Mouse (Mus musculus) midbrain, embryonic 11.5 days (tissue): Measurements from ENCODE around the gene Spn. TPM values are rescaled to one million over a fixed set of nuclear protein-coding genes. Genes with fewer than 3 reads are reported as not detected.

Experiments
- ATAC-seq: fragments of 200-750 bp; cut with Nextera tagmentation; 2 replicates; pipeline ENCODE4 v1.8.0; 2017; ENCODE audit warnings: moderate TSS enrichment, moderate library complexity; ENCODE audit not compliant: low FRiP score
- DNase-seq: peaks from one replicate; pipeline ENCODE4 v3.0.0; 2015; ENCODE audit warnings: low spot score; ENCODE audit errors: missing footprints
- H3K27ac ChIP-seq: fragments of 300-500 bp; sonication (generic); 2 replicates; pipeline ENCODE4 v1.5.1; 2014; ENCODE audit warnings: low read depth, low read length
- H3K27me3 ChIP-seq: fragments of 300-500 bp; sonication (generic); 2 replicates; pipeline ENCODE4 v1.6.1; 2014; ENCODE audit warnings: mild to moderate bottlenecking, low read length, moderate library complexity, mixed read lengths; ENCODE audit not compliant: control insufficient read depth, insufficient read depth
- H3K36me3 ChIP-seq: fragments of 300-500 bp; sonication (generic); 2 replicates; pipeline ENCODE4 v1.6.1; 2014; ENCODE audit warnings: mild to moderate bottlenecking, low read length, moderate library complexity, mixed read lengths; ENCODE audit not compliant: control insufficient read depth, insufficient read depth
- H3K4me1 ChIP-seq: fragments of 300-500 bp; sonication (generic); 2 replicates; pipeline ENCODE4 v1.6.1; 2014; ENCODE audit warnings: low read length; ENCODE audit not compliant: control insufficient read depth, insufficient read depth
- H3K4me2 ChIP-seq: fragments of 300-500 bp; sonication (generic); 2 replicates; pipeline ENCODE4 v1.6.1; 2014; ENCODE audit warnings: mild to moderate bottlenecking, moderate library complexity
- H3K4me3 ChIP-seq: fragments of 300-500 bp; sonication (generic); 2 replicates; pipeline ENCODE4 v1.5.1; 2014; ENCODE audit warnings: low read depth, low read length
- H3K9ac ChIP-seq: fragments of 300-500 bp; sonication (generic); 2 replicates; pipeline ENCODE4 v1.6.1; 2014; ENCODE audit warnings: low read length
- H3K9me3 ChIP-seq: fragments of 300-500 bp; sonication (generic); 2 replicates; pipeline ENCODE4 v1.6.1; 2016; ENCODE audit warnings: low read length; ENCODE audit not compliant: control insufficient read depth
- WGBS: fragments of 180-500 bp; shearing (Covaris S2); extraction: QIAGEN DNeasy Blood & Tissue Kit; methylation state at CpG from one replicate; pipeline ENCODE4 v1.1.7; 2014; 5-methylcytosine and 5-hydroxymethylcytosine counted together
- polyA plus RNA-seq: library from polyadenylated mRNA; unstranded; fragments of >200 nt; fragmentation: Nextera tagmentation; extraction: Ambion mirVana; gene quantifications from 2 replicates; pipeline ENCODE4 v1.2.1, GENCODE M21; 2014

Spn gene
- polyA plus RNA-seq, 1 experiment from 2014 or later = not detected

DNA sequence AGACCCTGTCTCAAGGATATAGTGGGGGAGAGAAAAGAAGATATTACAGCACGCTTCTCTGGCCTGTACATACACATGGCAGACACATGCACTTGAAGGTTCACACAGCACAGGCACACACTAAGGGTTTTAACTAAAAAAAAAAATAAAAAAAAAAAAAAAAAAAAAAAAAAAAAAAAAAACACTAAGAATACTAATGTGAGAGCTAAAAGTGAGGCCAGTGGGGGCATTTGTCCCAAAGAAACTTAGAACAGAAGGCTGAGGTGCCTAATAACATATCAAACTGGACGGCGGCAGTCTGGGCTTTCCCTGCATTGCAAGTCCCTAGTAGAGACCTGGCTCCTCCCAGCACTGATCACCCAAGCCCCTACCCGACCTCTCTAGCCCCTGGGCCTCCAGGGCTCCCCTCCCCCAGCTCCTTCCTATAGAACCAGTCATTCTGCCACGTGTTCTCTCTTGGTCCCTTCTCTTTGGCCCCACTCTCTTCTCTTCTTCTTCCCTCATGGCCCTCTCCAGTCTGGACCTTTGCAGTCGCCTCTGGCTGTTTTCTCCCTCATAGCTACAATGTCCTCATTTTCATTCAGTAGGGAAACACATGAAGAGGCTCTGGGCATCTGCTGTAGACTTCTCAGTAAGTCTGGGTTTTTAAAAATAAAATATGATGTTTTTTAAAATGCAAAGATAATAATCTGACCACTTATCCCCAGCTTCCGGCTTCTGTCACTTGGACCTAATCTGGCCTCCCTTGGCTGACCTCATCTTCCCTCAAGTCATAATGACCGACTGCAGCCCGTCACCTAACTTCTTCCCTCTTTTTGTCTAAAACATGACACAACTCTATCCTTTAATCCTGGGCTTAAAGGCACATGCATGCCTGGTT, 8.0 kb upstream of the Spn start:
- WGBS = 47% methylated on average over 9 of the region's 9 CpGs
- no peak for ATAC-seq

DNA sequence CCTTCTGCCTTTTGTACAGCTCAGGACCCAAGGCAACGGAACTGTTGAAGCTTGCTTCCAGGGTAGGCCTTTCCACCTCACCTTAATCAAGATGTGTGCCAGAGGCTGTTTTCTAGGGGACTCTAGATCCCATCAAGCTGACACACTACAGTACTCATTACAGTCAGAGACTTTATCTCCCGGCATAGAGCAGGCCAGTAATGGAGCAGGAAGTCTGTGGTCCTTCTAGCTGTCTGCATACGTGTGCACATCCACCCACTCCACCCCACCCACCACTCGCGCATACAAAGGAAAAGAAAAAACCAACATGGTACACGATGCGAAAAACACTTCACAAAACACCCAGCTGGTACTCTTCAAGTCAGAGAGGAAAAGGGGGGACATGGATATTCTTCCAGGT, 6.8 kb upstream of the Spn start:
- ATAC-seq = no peak
- H3K27me3 ChIP-seq = no peaks in the 10 kb centered on the region
- DNase-seq = peak; percentile 28
- no peak overlapping the region for H3K27ac ChIP-seq
- H3K4me2 ChIP-seq = no peak overlapping the region
- WGBS = 91% methylated on average over 7 of the region's 7 CpGs
- no peaks in the 10 kb centered on the region for H3K4me1 ChIP-seq
- H3K9ac ChIP-seq = no peak overlapping the region
- no peaks in the 10 kb centered on the region for H3K36me3 ChIP-seq
- H3K9me3 ChIP-seq = no peaks in the 10 kb centered on the region
- H3K4me3 ChIP-seq = no peak overlapping the region

More for the DNA sequence above, 8.0 kb upstream of the Spn start:
- no peak overlapping the region for H3K9ac ChIP-seq
- H3K27ac ChIP-seq = no peak overlapping the region
- no peak overlapping the region for H3K4me2 ChIP-seq
- no peaks in the 10 kb centered on the region for H3K4me1 ChIP-seq
- no peaks in the 10 kb centered on the region for H3K36me3 ChIP-seq
- peak; percentile 79 for DNase-seq
- no peak overlapping the region for H3K4me3 ChIP-seq
- H3K9me3 ChIP-seq = no peaks in the 10 kb centered on the region
- no peaks in the 10 kb centered on the region for H3K27me3 ChIP-seq

DNA sequence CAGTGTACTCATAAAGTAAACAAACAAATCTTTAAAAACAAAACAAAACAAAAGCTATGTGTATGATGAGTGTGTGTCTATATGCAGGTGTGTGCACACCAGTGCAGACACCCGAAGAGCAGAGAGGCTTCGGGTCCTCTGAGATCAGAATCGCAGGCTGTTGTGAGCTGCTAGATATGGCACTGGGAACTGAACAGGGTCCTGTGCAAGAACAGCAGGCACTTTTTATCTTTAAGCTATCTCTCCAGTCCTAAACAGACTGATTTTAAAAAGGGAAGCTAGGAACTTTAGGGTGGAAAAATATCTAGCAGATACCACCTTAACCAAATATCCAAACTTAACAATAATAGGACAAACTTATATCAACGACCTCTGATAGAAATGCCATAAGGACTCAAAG, 5.0 kb upstream of the Spn start:
- Histone ChIP-seq H3K36me3 (no peaks in the 10 kb centered on the region), H3K9ac (no peak overlapping the region), H3K9me3 (no peaks in the 10 kb centered on the region), H3K4me3 (no peak overlapping the region), H3K27me3 (no peaks in the 10 kb centered on the region), H3K4me1 (no peaks in the 10 kb centered on the region), H3K4me2 (no peak overlapping the region), H3K27ac (no peak overlapping the region)
- DNase-seq = no peak
- WGBS = 89% methylated on average over 4 of the region's 4 CpGs
- no peak for ATAC-seq

DNA sequence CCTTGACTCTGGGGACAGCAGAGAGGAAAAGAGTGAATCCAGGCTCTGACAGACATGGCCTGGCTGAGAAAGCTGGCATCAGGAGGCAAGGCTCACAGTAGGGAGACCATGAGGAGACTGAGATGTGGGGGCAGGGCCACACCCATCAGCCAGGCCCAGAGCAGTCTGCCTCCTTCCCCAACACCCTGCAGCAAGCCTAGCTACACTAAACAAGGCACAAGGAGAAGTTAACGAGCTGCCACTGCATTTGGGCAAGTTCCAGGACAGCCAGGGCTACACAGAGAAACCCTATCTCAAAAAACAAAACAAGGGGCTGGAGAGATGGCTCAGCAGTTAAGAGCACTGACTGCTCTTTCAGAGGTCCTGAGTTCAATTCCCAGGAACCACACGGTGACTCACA, 4.6 kb upstream of the Spn start:
- Histone ChIP-seq H3K9ac (no peak overlapping the region), H3K27ac (no peak overlapping the region), H3K9me3 (no peaks in the 10 kb centered on the region), H3K4me1 (no peaks in the 10 kb centered on the region), H3K36me3 (no peaks in the 10 kb centered on the region), H3K27me3 (no peaks in the 10 kb centered on the region), H3K4me3 (no peak overlapping the region), H3K4me2 (no peak overlapping the region)
- DNase-seq (peak; percentile 33), ATAC-seq (no peak)
- WGBS = 67% methylated on average over 2 of the region's 2 CpGs

DNA sequence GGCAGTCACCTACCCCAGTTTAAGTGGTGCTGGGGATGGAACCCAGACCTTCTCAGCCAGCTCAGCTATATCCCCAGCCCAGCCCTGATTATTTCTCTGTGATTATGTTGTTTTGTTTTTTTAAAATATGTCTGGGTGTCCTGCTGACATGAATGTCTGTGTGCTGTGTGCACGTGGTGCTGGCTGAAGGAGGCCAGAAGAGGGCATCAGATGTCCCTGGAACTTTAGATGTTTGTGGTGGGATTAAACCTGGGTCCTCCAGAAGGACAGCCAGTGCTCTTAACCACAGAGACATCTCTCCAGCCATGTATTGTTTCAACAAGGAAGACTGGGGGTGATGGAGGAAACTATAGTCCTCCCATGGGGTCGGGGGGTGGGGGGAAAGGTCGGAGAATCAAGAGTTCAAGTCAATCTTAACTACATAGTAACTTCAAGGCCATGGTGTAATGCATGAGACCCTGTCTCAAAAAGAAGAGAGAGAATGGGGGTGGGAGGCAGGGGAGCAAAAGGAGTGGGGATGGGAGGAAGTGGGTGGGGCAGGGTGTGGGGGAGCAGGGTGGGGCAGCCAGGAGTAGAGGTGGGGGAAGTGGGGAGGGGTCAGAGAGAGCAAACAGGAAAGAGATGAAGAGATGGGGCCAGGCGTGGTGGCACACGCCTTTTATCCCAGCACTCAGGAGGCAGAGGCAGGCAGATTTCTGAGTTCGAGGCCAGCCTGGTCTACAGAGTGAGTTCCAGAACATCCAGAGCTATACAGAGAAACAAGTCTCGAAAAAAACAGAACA, 3.2 kb upstream of the Spn start:
- Histone ChIP-seq H3K27ac (no peak overlapping the region), H3K4me3 (no peak overlapping the region), H3K4me1 (no peaks in the 10 kb centered on the region), H3K9me3 (no peaks in the 10 kb centered on the region), H3K36me3 (no peaks in the 10 kb centered on the region), H3K4me2 (no peak overlapping the region), H3K9ac (no peak overlapping the region), H3K27me3 (no peaks in the 10 kb centered on the region)
- 72% methylated on average over 7 of the region's 7 CpGs for WGBS
- no peak for ATAC-seq
- peak; percentile 33 for DNase-seq

DNA sequence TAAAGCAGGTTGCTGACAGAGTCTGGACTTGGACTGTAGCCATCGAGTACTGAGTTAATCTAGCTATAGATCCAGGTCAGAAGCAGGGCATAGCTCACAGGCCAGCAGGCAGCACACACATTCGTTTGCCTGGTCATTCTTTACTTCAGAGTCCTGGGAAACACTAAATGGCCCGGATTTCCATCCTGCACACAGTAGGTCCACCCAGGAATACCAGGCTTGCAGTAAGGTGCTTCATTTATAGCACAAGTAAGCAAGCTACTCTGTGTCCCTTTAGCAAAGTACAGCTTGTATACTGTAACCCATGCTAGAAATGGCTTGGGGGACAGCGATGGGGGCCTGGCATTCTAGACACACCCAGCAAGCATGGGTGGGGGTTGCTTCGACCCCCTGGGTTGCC, 1.9 kb upstream of the Spn start:
- Histone ChIP-seq H3K27ac (no peak overlapping the region), H3K4me2 (no peak overlapping the region), H3K27me3 (no peaks in the 10 kb centered on the region), H3K9me3 (no peaks in the 10 kb centered on the region), H3K36me3 (no peaks in the 10 kb centered on the region), H3K4me3 (no peak overlapping the region), H3K4me1 (no peaks in the 10 kb centered on the region), H3K9ac (no peak overlapping the region)
- ATAC-seq (no peak), DNase-seq (peak; percentile 49)
- 57% methylated on average over 5 of the region's 5 CpGs for WGBS

DNA sequence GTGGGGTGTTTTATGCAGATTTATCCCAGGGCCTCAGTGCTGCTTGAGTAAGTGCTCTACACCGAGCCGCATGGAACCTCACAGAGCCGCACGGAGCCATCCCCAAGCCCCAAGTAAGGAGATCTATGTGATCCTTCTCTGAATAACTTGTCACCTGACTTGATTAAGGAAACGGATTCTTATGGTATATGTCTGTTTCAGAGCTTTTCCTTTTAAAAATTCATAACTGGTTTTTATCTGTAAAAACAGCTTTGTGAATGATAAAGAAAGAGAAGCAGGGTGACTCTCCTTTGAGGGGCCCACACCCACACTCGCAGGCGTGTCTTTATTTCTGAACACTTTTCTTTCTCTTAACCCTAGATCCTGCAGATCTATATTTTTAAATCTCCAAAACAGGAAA, 1.5 kb upstream of the Spn start:
- Histone ChIP-seq H3K4me1 (no peaks in the 10 kb centered on the region), H3K4me2 (no peak overlapping the region), H3K27me3 (no peaks in the 10 kb centered on the region), H3K36me3 (no peaks in the 10 kb centered on the region), H3K9ac (no peak overlapping the region), H3K4me3 (no peak overlapping the region), H3K9me3 (no peaks in the 10 kb centered on the region), H3K27ac (no peak overlapping the region)
- 91% methylated on average over 7 of the region's 7 CpGs for WGBS
- DNase-seq (peak; percentile 31), ATAC-seq (no peak)

DNA sequence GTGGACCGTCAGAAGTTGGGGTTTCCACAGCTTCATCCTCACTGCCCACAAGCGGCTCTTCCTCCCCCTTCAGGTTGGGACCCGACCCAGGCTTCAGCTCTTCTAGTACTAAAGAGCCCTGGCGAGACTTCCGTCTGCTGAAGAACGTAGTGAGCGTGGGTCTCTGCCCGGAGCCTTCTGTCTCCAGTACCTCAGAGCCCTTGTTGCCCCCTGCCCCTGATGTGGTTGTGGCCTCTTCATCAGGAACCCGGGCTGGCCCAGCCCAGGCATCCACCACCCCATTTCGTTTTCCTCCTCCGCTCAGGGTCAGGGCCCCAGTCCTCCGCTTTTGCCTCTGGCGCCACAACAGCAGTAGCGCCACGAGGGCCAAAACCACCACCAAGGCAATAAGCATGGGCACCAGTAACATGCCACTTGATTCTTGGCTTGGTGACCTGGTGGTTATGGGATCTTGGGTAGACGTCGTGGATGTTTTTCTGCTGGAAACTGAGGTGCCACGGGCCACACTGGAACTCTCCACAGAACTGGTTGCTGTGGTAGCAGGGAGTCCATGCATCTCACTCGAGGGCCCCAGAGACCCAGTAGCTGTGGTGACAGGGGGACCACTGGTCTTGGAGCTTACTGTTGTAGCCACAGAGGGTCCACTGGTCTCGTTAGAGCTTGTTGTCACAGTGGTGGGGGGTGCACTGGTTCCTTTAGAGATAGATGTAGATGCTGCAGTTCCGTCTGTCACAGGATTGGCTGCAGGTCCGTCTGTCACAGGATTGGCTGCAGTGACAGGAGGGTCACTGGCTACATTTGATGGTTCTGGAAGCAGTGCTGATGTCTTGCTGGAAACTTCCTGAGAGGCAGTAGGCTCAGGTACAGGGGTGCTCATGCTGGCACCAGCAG, 1.2 kb downstream of the Spn start:
- DNase-seq (peak; percentile 57), ATAC-seq (no peak)
- no peaks in the 10 kb centered on the region for H3K4me1 ChIP-seq
- no peaks in the 10 kb centered on the region for H3K36me3 ChIP-seq
- 87% methylated on average over 22 of the region's 22 CpGs for WGBS
- H3K9me3 ChIP-seq = no peaks in the 10 kb centered on the region
- H3K4me3 ChIP-seq = no peak overlapping the region
- H3K4me2 ChIP-seq = no peak overlapping the region
- no peak overlapping the region for H3K9ac ChIP-seq
- no peak overlapping the region for H3K27ac ChIP-seq
- H3K27me3 ChIP-seq = no peaks in the 10 kb centered on the region
